Mouse (Mus musculus) midbrain, embryonic 16.5 days (tissue): Measurements from ENCODE around the gene Nacad. TPM values are rescaled to one million over a fixed set of nuclear protein-coding genes. Genes with fewer than 3 reads are reported as not detected.

Experiments
- ATAC-seq: fragments of 200-750 bp; cut with Nextera tagmentation; 2 replicates; pipeline ENCODE4 v1.8.0; 2017; ENCODE audit warnings: moderate TSS enrichment
- H3K27ac ChIP-seq: fragments of 300-500 bp; sonication (generic); 2 replicates; pipeline ENCODE4 v1.5.1; 2014; ENCODE audit warnings: mild to moderate bottlenecking, low read length, mixed read lengths
- H3K27me3 ChIP-seq: fragments of 300-500 bp; sonication (generic); 2 replicates; pipeline ENCODE4 v1.6.1; 2014; ENCODE audit warnings: low read depth, low read length, mixed read lengths; ENCODE audit not compliant: control insufficient read depth, insufficient read depth
- H3K36me3 ChIP-seq: fragments of 300-500 bp; sonication (generic); 2 replicates; pipeline ENCODE4 v1.6.1; 2014; ENCODE audit warnings: mild to moderate bottlenecking, low read length, moderate library complexity, mixed read lengths; ENCODE audit not compliant: control insufficient read depth, insufficient read depth
- H3K4me1 ChIP-seq: fragments of 300-500 bp; sonication (generic); 2 replicates; pipeline ENCODE4 v1.6.1; 2014; ENCODE audit warnings: mild to moderate bottlenecking, low read length, mixed read lengths; ENCODE audit not compliant: control insufficient read depth, insufficient read depth
- H3K4me2 ChIP-seq: fragments of 300-500 bp; sonication (generic); 2 replicates; pipeline ENCODE4 v1.6.1; 2014; ENCODE audit warnings: mild to moderate bottlenecking, low read length, mixed read lengths
- H3K4me3 ChIP-seq: fragments of 300-500 bp; sonication (generic); 2 replicates; pipeline ENCODE4 v1.5.1; 2014; ENCODE audit warnings: low read depth, mild to moderate bottlenecking, low read length, moderate library complexity, mixed read lengths
- H3K9ac ChIP-seq: fragments of 300-500 bp; sonication (generic); 2 replicates; pipeline ENCODE4 v1.6.1; 2014; ENCODE audit warnings: low read depth, low read length, mixed read lengths
- H3K9me3 ChIP-seq: fragments of 300-500 bp; sonication (generic); replicated peaks from 2 replicates; pipeline ENCODE4 v1.6.1; 2014; ENCODE audit warnings: mild to moderate bottlenecking, low read length, mixed read lengths; ENCODE audit not compliant: control insufficient read depth, poor library complexity, severe bottlenecking
- WGBS: fragments of 180-500 bp; shearing (Covaris S2); extraction: QIAGEN DNeasy Blood & Tissue Kit; methylation state at CpG from one replicate; pipeline ENCODE4 v1.1.7; 2014; 5-methylcytosine and 5-hydroxymethylcytosine counted together
- polyA plus RNA-seq: library from polyadenylated mRNA; unstranded; fragments of >200 nt; fragmentation: Nextera tagmentation; extraction: Ambion mirVana; gene quantifications from 2 replicates; pipeline ENCODE4 v1.2.1, GENCODE M21; 2015

The Nacad gene
- polyA plus RNA-seq, 1 experiment from 2014 or later, result 85.0 TPM

GRCm38 (mm10) chr11:6559996-6560395 lies 45.9 kb downstream of the Nacad start:
- WGBS, result 100% methylated on average over 2 of the region's 2 CpGs
- no peak overlapping the region for H3K9ac ChIP-seq
- H3K4me1 ChIP-seq, result peaks cover under 1% of the 10 kb centered on the region; the same call in 1 of the 2 replicates
- H3K4me2 ChIP-seq, result no peak overlapping the region
- H3K9me3 ChIP-seq, result no peaks in the 10 kb centered on the region
- H3K4me3 ChIP-seq, result no peak overlapping the region
- no peak for ATAC-seq
- no peaks in the 10 kb centered on the region for H3K36me3 ChIP-seq
- H3K27me3 ChIP-seq, result no peaks in the 10 kb centered on the region
- no peak overlapping the region for H3K27ac ChIP-seq

GRCm38 (mm10) chr11:6558234-6558633 lies 47.6 kb downstream of the Nacad start:
- no peaks in the 10 kb centered on the region for H3K27me3 ChIP-seq
- no peaks in the 10 kb centered on the region for H3K36me3 ChIP-seq
- H3K27ac ChIP-seq, result no peak overlapping the region
- no peak overlapping the region for H3K9ac ChIP-seq
- no peaks in the 10 kb centered on the region for H3K9me3 ChIP-seq
- WGBS, result 91% methylated on average over 3 of the region's 3 CpGs
- H3K4me3 ChIP-seq, result no peak overlapping the region
- no peak for ATAC-seq
- H3K4me1 ChIP-seq, result peaks cover 2% of the 10 kb centered on the region; the same call in 1 of the 2 replicates
- H3K4me2 ChIP-seq, result no peak overlapping the region

DNA sequence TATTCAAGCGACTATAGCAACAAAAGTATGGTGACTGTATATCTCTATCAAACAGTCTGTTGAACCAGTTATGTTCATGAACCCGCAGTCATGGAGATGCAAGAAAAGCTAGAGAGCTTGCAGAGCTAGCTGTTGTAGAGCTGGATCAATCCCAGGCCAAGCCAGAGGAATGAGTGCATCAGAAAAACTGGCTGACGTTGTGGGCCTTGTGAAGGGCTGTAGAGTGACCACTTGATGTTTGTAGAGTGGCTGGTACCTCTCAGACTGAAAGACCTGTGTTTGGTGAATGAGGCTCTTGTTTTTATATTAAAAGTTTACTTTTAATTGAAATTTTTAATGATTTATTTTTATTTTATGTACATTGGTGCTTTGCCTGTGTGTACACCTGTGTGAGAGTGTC lies 55.7 kb downstream of the Nacad start:
- H3K9me3 ChIP-seq, result no peaks in the 10 kb centered on the region
- H3K27ac ChIP-seq, result no peak overlapping the region
- H3K9ac ChIP-seq, result no peak overlapping the region
- no peaks in the 10 kb centered on the region for H3K27me3 ChIP-seq
- no peak for ATAC-seq
- no peak overlapping the region for H3K4me3 ChIP-seq
- no peaks in the 10 kb centered on the region for H3K36me3 ChIP-seq
- no peak overlapping the region for H3K4me2 ChIP-seq
- H3K4me1 ChIP-seq, result peaks cover 18% of the 10 kb centered on the region
- 91% methylated on average over 3 of the region's 3 CpGs for WGBS

DNA sequence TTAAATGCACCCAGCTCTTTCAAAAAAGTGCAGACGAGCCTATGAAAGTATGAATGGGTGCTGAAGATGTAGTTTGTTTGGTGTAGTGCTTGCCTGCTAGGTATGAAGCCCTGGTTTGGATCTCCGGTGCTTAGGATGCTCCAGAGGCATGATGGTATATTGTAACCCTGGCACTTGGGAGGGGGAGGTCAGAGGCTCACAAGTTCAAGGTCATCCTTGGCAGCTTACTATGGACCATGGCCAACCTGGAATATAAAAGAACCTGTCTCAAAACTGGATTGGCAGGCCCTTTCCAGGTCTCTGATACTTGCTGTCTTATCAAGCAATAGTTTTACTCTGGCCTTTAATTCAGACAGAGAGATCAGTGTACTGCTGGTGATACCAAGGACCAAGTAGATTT lies 56.1 kb downstream of the Nacad start:
- no peaks in the 10 kb centered on the region for H3K9me3 ChIP-seq
- H3K27ac ChIP-seq, result no peak overlapping the region
- H3K36me3 ChIP-seq, result no peaks in the 10 kb centered on the region
- no peak overlapping the region for H3K4me3 ChIP-seq
- WGBS, result 93% methylated on average over 2 of the region's 2 CpGs
- H3K4me2 ChIP-seq, result no peak overlapping the region
- no peak overlapping the region for H3K9ac ChIP-seq
- ATAC-seq, result no peak
- H3K27me3 ChIP-seq, result no peaks in the 10 kb centered on the region
- H3K4me1 ChIP-seq, result peaks cover 16% of the 10 kb centered on the region

Other genes with a start within 250 kb of the Nacad start
- gene Zmiz2, start 217.0 kb downstream of the Nacad start, polyA plus RNA-seq, result 30.2 and 33.4 TPM in 2 replicates
- gene Ppia, start 190.6 kb downstream of the Nacad start, polyA plus RNA-seq, result 3,917 and 4,008 TPM in 2 replicates
- 203 and 224 TPM in 2 replicates for gene H2afv, start 161.6 kb downstream of the Nacad start, polyA plus RNA-seq
- gene Purb, start 130.1 kb downstream of the Nacad start, polyA plus RNA-seq, result 11.2 and 11.7 TPM in 2 replicates
- gene Myo1g, start 85.1 kb downstream of the Nacad start, polyA plus RNA-seq, result 0.19 and 0.53 TPM in 2 replicates
- gene Ccm2, start 59.2 kb downstream of the Nacad start, polyA plus RNA-seq, result 81.4 and 84.3 TPM in 2 replicates
- gene Tbrg4, start 20.0 kb upstream of the Nacad start, polyA plus RNA-seq, result 29.0 and 29.1 TPM in 2 replicates
- gene Wap, start 32.6 kb upstream of the Nacad start, polyA plus RNA-seq, result not detected in 2 replicates
- gene Ramp3, start 52.5 kb upstream of the Nacad start, polyA plus RNA-seq, result 12.3 and 13.1 TPM in 2 replicates
- gene Gm11983, start 231.6 kb upstream of the Nacad start, polyA plus RNA-seq, result not detected in 2 replicates